Mouse (Mus musculus): ENCODE data around the gene Ankrd13d.

The Ankrd13d gene

DNA sequence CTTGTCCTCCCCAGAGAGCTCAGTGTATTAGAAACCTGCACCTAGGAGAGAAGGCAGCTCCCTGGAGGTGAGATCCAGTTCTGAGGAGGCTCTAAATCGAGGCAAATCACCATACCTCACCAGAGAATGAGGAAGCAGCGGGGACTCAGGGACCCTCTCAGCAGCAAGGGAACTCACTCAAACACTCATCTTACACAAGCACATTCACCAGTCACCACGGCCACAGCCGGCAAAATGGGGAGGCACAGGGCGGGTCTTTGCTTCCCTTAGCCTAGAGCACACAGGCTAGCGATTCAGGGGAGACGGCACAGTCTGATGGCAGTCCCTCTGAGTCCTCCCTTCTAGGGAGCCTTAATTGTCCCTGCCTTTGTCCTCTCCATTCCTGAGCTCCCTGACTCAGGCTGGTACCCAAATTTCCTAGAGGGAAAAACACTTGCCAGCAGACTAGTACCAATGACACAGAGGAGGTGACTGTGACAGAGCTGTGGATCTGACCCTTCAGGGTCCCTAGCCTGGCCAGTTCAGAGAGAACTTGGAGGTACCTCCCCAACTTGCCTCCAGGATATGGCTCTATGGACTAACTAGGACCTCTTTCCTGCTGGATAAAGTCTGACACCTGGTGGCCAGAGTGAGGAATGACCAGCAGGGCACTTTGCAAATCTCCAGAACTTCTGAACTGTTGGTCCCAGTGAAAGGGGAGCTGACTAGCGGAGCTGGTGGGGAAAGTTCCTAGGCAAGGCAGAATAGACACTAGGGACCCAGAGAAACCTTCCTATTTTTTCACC is 54.9 kb downstream of the Ankrd13d start:
- peak; percentile 70 for DNase-seq (ENCODE audit: extremely low read depth, low read depth)

DNA sequence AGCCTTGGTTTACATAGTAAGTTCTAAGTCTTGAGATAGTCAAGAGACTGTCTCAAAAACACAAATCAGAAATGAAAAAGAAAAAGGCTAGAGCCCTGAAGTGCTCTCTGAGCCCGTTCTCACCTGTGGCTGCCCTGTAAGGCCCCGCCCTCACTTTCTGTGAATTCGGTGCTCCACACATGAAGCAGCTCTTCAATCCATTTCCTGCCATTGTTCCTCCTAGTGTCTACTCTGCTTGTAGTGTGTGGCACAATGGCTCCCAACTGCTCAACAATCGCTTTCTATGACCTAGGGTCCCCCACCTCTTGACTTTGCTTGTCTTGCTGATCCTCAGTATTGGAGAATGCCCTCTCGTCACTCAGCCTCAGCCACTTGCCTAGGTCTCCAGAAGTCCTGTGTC is 55.5 kb downstream of the Ankrd13d start:
- DNase-seq (ENCODE audit: extremely low read depth, low read depth) = no peak

DNA sequence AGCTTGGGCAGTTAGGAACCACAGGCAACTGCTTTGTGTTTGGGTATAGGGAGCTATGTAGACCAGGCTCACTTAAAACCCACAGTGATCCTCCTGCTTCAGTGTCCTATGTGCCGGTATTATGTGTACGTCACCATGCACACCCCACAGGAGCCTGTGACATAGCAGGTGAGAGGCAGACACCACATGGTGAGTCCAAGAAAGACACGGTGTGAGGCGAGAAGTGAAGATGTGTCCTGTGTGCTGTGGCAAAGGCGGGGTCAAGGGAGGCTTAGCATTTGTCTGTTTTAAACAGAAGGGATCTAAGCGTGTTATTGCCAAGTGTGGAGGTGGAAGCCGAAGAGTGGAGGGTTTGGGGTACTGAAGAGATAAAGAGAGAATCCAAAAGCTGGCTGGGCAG is 56.2 kb downstream of the Ankrd13d start:
- DNase-seq (ENCODE audit: extremely low read depth, low read depth) = no peak

DNA sequence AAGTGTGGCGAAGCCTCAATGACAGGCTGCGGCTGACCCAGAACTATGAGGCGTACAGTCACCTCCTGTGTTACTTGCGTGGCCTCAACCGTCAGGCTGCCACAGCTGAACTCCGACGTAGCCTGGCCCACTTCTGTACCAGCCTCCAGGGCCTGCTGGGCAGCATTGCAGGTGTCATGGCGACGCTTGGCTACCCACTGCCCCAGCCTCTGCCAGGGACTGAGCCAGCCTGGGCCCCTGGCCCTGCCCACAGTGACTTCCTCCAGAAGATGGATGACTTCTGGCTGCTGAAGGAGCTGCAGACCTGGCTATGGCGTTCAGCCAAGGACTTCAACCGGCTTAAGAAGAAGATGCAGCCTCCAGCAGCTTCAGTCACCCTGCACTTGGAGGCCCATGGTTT is 60.8 kb downstream of the Ankrd13d start:
- no peak for DNase-seq (ENCODE audit: extremely low read depth, low read depth)

DNA sequence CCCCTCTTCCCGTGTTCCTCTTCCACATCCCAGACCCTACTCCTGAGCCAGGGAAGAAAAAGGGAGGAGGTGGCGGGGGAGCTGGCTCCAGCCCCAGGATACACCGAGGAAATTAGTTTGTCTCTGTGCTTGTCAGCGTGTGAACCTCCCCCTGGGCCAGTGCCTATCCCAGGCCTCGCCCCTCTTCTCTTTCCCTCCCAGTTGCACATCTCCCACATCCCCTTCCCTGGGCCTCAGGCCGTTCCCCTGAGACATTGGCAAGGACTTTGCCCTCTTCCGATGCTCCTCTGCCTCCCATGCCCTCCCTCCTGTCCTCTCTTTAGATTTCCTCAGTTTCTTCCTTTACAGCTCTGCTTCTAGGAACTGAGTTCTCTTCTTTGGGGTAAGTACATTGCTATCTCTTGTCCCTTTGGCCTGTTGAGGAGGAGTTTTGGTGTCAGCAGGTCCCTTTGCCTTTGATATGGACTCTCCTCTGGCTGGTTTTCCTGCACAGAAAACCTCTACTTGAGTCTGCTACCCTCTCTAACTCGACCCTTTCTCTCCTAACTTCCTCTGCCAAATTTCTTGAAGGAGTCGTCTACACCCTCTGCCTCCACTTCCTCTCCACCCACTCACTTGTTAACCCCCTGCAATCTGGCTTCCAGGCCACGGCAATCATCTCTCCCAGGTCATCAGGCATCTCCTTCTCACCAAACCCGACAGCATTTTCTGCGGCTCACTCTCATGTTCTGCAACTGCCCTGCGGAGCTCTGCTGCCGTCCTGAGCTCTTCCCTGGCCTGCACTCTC is 61.8 kb downstream of the Ankrd13d start:
- no peak for DNase-seq (ENCODE audit: extremely low read depth, low read depth)

DNA sequence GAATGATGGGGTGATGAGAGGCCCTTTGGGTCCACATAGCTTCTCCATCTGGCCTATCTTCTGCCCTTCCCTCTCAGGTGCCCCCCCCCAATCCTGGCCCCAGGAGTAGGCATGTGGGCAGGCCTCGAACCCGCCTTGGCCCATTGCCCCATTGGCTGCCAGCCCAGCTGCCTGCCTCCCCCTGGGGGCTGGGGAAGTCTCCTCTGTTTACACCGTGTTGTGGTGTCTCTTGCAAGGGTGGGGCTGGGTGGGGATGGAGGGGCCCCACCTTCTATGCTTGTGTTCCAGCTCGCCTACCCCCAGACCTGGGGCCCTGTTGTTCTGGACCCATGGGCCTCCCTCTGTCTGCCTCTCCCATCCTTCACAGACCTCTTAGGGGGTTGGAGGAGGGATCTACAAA is 62.5 kb downstream of the Ankrd13d start:
- DNase-seq (ENCODE audit: extremely low read depth, low read depth) = no peak

All from MEL-GATA-1-ER (cell line).